Mouse (Mus musculus) MEL (cell line): Measurements from ENCODE around the gene Fgfr2. TPM values are rescaled to one million over a fixed set of nuclear protein-coding genes. Genes with fewer than 3 reads are reported as not detected.

Experiments used
- DNase-seq: peaks from one replicate; pipeline ENCODE4 v3.0.0; 2011; ENCODE audit warnings: low read depth, low spot score
- H3K27ac ChIP-seq: 2 replicates; pipeline ENCODE4 v1.5.1; 2012; ENCODE audit warnings: low read depth, mild to moderate bottlenecking, control low read depth, low read length, moderate library complexity; ENCODE audit not compliant: control insufficient read depth
- H3K27me3 ChIP-seq, 2 experiments: fragments of 150-350 bp in 1 of 2; sonication (generic) in 1 of 2; 2 replicates each; pipeline ENCODE4 v1.6.1; 2012; ENCODE audit warnings: low read length in 2 of 2, mild to moderate bottlenecking in 2 of 2, improper control_type of control experiment in 1 of 2, moderate library complexity in 1 of 2; ENCODE audit not compliant: insufficient read depth in 2 of 2, control insufficient read depth in 1 of 2
- H3K36me3 ChIP-seq, 2 experiments: 2 replicates each; pipeline ENCODE4 v1.6.1; 2012 to 2014; ENCODE audit warnings: low read length in 2 of 2, improper control_type of control experiment in 1 of 2, inconsistent platforms in 1 of 2, mild to moderate bottlenecking in 1 of 2; ENCODE audit not compliant: insufficient read depth in 2 of 2, control insufficient read depth in 1 of 2
- H3K4me1 ChIP-seq, 2 experiments: fragments of 150-350 bp in 1 of 2; sonication (generic) in 1 of 2; 2 replicates each; pipeline ENCODE4 v1.6.1; 2012; ENCODE audit warnings: low read length in 2 of 2, improper control_type of control experiment in 1 of 2, mild to moderate bottlenecking in 1 of 2; ENCODE audit not compliant: insufficient read depth in 2 of 2, control insufficient read depth in 1 of 2
- H3K4me3 ChIP-seq, 2 experiments: fragments of 150-350 bp in 1 of 2; sonication (generic) in 1 of 2; 2 replicates each; pipeline ENCODE4 v1.5.1; 2012; ENCODE audit warnings: low read depth in 2 of 2, low read length in 2 of 2, mild to moderate bottlenecking in 2 of 2, moderate library complexity in 2 of 2, control low read depth in 1 of 2, improper control_type of control experiment in 1 of 2; ENCODE audit not compliant: control insufficient read depth in 1 of 2, insufficient read depth in 1 of 2
- H3K79me2 ChIP-seq: 2 replicates; pipeline ENCODE4 v1.6.1; 2012; ENCODE audit warnings: mild to moderate bottlenecking, low read length, moderate library complexity; ENCODE audit not compliant: control insufficient read depth, poor library complexity, insufficient read depth
- H3K9ac ChIP-seq: 2 replicates; pipeline ENCODE4 v1.6.1; 2012; ENCODE audit warnings: low read depth, mild to moderate bottlenecking, control low read depth, low read length, moderate library complexity; ENCODE audit not compliant: control insufficient read depth, poor library complexity, severe bottlenecking
- H3K9me3 ChIP-seq: fragments of 150-350 bp; sonication (generic); replicated peaks from 2 replicates; pipeline ENCODE4 v1.6.1; 2012; ENCODE audit warnings: mild to moderate bottlenecking, low read length, improper control_type of control experiment, moderate library complexity; ENCODE audit not compliant: insufficient read depth
- CHD1 ChIP-seq: IDR thresholded peaks from 2 replicates; pipeline ENCODE4 v1.6.1; 2012; ENCODE audit warnings: low read depth, mild to moderate bottlenecking, inconsistent platforms, low read length, improper control_type of control experiment
- CHD2 ChIP-seq: IDR thresholded peaks from 2 replicates; pipeline ENCODE4 v1.6.1; 2011; ENCODE audit warnings: low read length, improper control_type of control experiment
- ELF1 ChIP-seq: IDR thresholded peaks from 2 replicates; pipeline ENCODE4 v1.6.1; 2014; ENCODE audit warnings: low read depth, mild to moderate bottlenecking, inconsistent platforms, low read length, improper control_type of control experiment, moderate library complexity
- GABPA ChIP-seq: IDR thresholded peaks from 2 replicates; pipeline ENCODE4 v1.6.1; 2012; ENCODE audit warnings: low read depth, mild to moderate bottlenecking, inconsistent platforms, low read length, improper control_type of control experiment, moderate library complexity
- MAFK ChIP-seq: IDR thresholded peaks from 2 replicates; pipeline ENCODE4 v1.6.1; 2011; ENCODE audit warnings: low read depth, mild to moderate bottlenecking, low read length, improper control_type of control experiment, borderline replicate concordance
- MEF2A ChIP-seq: IDR thresholded peaks from 2 replicates; pipeline ENCODE4 v1.6.1; 2014; ENCODE audit warnings: low read depth, mild to moderate bottlenecking, inconsistent platforms, low read length, improper control_type of control experiment; ENCODE audit not compliant: poor library complexity, insufficient replicate concordance, severe bottlenecking; ENCODE audit errors: extremely low read depth
- MXI1 ChIP-seq: IDR thresholded peaks from 2 replicates; pipeline ENCODE4 v1.6.1; 2011; ENCODE audit warnings: mild to moderate bottlenecking, low read depth, low read length, improper control_type of control experiment
- MYB ChIP-seq: IDR thresholded peaks from 2 replicates; pipeline ENCODE4 v1.6.1; 2011; ENCODE audit warnings: mild to moderate bottlenecking, low read depth, low read length, improper control_type of control experiment
- MYC ChIP-seq: IDR thresholded peaks from 2 replicates; pipeline ENCODE4 v1.6.1; 2011; ENCODE audit warnings: low read depth, mild to moderate bottlenecking, low read length, improper control_type of control experiment, moderate library complexity
- NELFE ChIP-seq: IDR thresholded peaks from 2 replicates; pipeline ENCODE4 v1.6.1; 2011; ENCODE audit warnings: low read depth, low read length, improper control_type of control experiment
- POLR2A ChIP-seq, 2 experiments: IDR thresholded peaks; 2 replicates each; pipeline ENCODE4 v1.6.1; 2011 to 2012; ENCODE audit warnings: low read length in 2 of 2, mild to moderate bottlenecking in 2 of 2, control low read depth in 1 of 2, improper control_type of control experiment in 1 of 2, low read depth in 1 of 2, moderate library complexity in 1 of 2; ENCODE audit not compliant: control insufficient read depth in 1 of 2, insufficient read depth in 1 of 2, poor library complexity in 1 of 2
- POLR2AphosphoS2 ChIP-seq: IDR thresholded peaks from 2 replicates; pipeline ENCODE4 v1.6.1; 2011; ENCODE audit warnings: low read length, improper control_type of control experiment
- SIN3A ChIP-seq: IDR thresholded peaks from 2 replicates; pipeline ENCODE4 v1.6.1; 2012; ENCODE audit warnings: low read length, improper control_type of control experiment, inconsistent platforms
- TAL1 ChIP-seq: IDR thresholded peaks from 2 replicates; pipeline ENCODE4 v1.6.1; 2012; ENCODE audit warnings: mild to moderate bottlenecking, inconsistent platforms, low read length, moderate library complexity, mixed read lengths
- TBP ChIP-seq: IDR thresholded peaks from 2 replicates; pipeline ENCODE4 v1.8.0; 2011; ENCODE audit warnings: low read depth, low read length, improper control_type of control experiment
- TCF12 ChIP-seq: IDR thresholded peaks from 2 replicates; pipeline ENCODE4 v1.6.1; 2014; ENCODE audit warnings: low read depth, mild to moderate bottlenecking, inconsistent platforms, low read length, improper control_type of control experiment, moderate library complexity
- USF1 ChIP-seq: IDR thresholded peaks from 2 replicates; pipeline ENCODE4 v1.6.1; 2014; ENCODE audit warnings: low read depth, mild to moderate bottlenecking, inconsistent platforms, low read length, improper control_type of control experiment, moderate library complexity
- USF2 ChIP-seq, 2 experiments: IDR thresholded peaks; 2 replicates each; pipeline ENCODE4 v1.6.1; 2011 to 2012; ENCODE audit warnings: improper control_type of control experiment in 2 of 2, low read length in 2 of 2, borderline replicate concordance in 1 of 2, inconsistent platforms in 1 of 2, low read depth in 1 of 2, mild to moderate bottlenecking in 1 of 2; ENCODE audit not compliant: insufficient read depth in 1 of 2
- ZC3H11A ChIP-seq: IDR thresholded peaks from 2 replicates; pipeline ENCODE4 v1.6.1; 2012; ENCODE audit warnings: low read depth, mild to moderate bottlenecking, inconsistent platforms, low read length, improper control_type of control experiment
- ZNF384 ChIP-seq: IDR thresholded peaks from 2 replicates; pipeline ENCODE4 v1.6.1; 2012; ENCODE audit warnings: low read depth, mild to moderate bottlenecking, inconsistent platforms, low read length, improper control_type of control experiment
- polyA plus RNA-seq, 2 experiments: library from polyadenylated mRNA; stranded (reverse) in 1 of 2; unstranded in 1 of 2; fragments of >175 nt in 1 of 2; fragments of >200 nt in 1 of 2; gene quantifications; 2 replicates each; pipeline versions ENCODE4 v1.2.1 to v1.2.4; 2012; ENCODE audit warnings: low replicate concordance in 2 of 2, low read depth in 1 of 2; ENCODE audit not compliant: insufficient read length in 2 of 2, insufficient read depth in 1 of 2, missing spikeins in 1 of 2
- total RNA-seq: library from RNA; depleted of rRNA; stranded (reverse); fragments of 300-350 nt; gene quantifications from 2 replicates; pipeline ENCODE4 v1.2.3, GENCODE M21; 2012

Fgfr2 gene
- total and polyA plus RNA-seq, 3 experiments = not detected

DNA sequence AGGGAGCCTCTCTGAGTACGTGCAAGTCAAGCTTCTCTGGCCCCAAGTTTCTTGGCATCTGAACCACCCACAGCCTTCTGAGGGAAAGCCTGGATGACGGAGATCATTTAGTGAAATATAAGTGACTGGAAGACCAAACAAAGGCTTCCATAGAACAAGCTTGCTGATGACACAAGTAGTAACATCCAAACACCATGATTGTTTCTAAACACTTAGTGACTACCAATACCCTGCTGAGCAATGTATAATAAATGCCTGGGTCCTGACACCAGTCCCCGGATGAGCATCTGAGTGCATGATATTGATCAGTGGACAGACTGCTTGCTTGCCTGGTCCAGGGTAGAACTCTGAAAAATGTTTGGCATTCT, 2284.5 kb downstream of the Fgfr2 start:
- Histone ChIP-seq H3K79me2 (no peaks in the 10 kb centered on the region), H3K4me3 (no peak overlapping the region), H3K9ac (no peak overlapping the region), H3K9me3 (no peaks in the 10 kb centered on the region), H3K36me3 (no peaks in the 10 kb centered on the region), H3K27me3 (no peaks in the 10 kb centered on the region; a peak in 1 of 4 replicates), H3K4me1 (no peaks in the 10 kb centered on the region), H3K27ac (no peak overlapping the region)
- TF ChIP-seq TBP = no peak
- no peak for TF ChIP-seq POLR2AphosphoS2
- no peak for TF ChIP-seq POLR2A (IDR thresholded peaks at IDR 0.05; ENCODE audit: control insufficient read depth in 1 of 2, insufficient read depth in 1 of 2, low read depth in 1 of 2, low read length in 2 of 2, poor library complexity in 1 of 2)
- no peak for TF ChIP-seq TCF12
- TF ChIP-seq ZNF384 = no peak
- no peak for DNase-seq

GRCm38 (mm10) chr7:130837941-130838657, 2285.1 kb downstream of the Fgfr2 start:
- no peaks in the 10 kb centered on the region; a peak in 1 of 4 replicates for H3K27me3 ChIP-seq
- no peak overlapping the region for H3K4me3 ChIP-seq

GRCm38 (mm10) chr7:130836066-130836465, 2287.1 kb downstream of the Fgfr2 start:
- no peak for DNase-seq
- Histone ChIP-seq H3K9me3 (no peaks in the 10 kb centered on the region), H3K27me3 (no peaks in the 10 kb centered on the region; a peak in 1 of 4 replicates), H3K36me3 (no peaks in the 10 kb centered on the region), H3K4me1 (no peaks in the 10 kb centered on the region), H3K4me3 (no peak overlapping the region), H3K79me2 (no peaks in the 10 kb centered on the region), H3K9ac (no peak overlapping the region), H3K27ac (no peak overlapping the region)
- TF ChIP-seq MYC (no peak), SIN3A (no peak), USF2 (IDR thresholded peaks at IDR 0.05; ENCODE audit: borderline replicate concordance in 1 of 2, insufficient read depth in 1 of 2, low read depth in 1 of 2, low read length in 2 of 2) (no peak), CHD1 (no peak), GABPA (no peak), NELFE (no peak), POLR2AphosphoS2 (no peak), MAFK (no peak), ZNF384 (no peak), POLR2A (IDR thresholded peaks at IDR 0.05; ENCODE audit: control insufficient read depth in 1 of 2, insufficient read depth in 1 of 2, low read depth in 1 of 2, low read length in 2 of 2, poor library complexity in 1 of 2) (no peak), TAL1 (no peak), MYB (no peak), MXI1 (no peak), CHD2 (no peak), USF1 (no peak), MEF2A (no peak), ELF1 (no peak)

More at GRCm38 (mm10) chr7:130837941-130838657, 2285.1 kb downstream of the Fgfr2 start:
- TF ChIP-seq ZC3H11A (no peak), POLR2A (IDR thresholded peaks at IDR 0.05; ENCODE audit: control insufficient read depth in 1 of 2, insufficient read depth in 1 of 2, low read depth in 1 of 2, low read length in 2 of 2, poor library complexity in 1 of 2) (no peak)
- no peak for DNase-seq
- H3K9ac ChIP-seq = no peak overlapping the region
- no peak overlapping the region for H3K27ac ChIP-seq
- no peaks in the 10 kb centered on the region for H3K79me2 ChIP-seq
- H3K36me3 ChIP-seq = no peaks in the 10 kb centered on the region
- no peaks in the 10 kb centered on the region for H3K9me3 ChIP-seq
- no peaks in the 10 kb centered on the region for H3K4me1 ChIP-seq
